Mouse (Mus musculus) kidney, adult 2 months (tissue): ENCODE data around the gene Fbxw5. TPM values are rescaled to one million over a fixed set of nuclear protein-coding genes. Genes with fewer than 3 reads are reported as not detected.

Experiments used
- DNase-seq: peaks from one replicate; pipeline ENCODE4 v3.0.0; 2021
- H3K27ac ChIP-seq: fragments of 200-500 bp; 2 replicates; pipeline ENCODE4 v1.5.1; 2012; ENCODE audit warnings: low read depth, low read length, control low read depth, inconsistent platforms; ENCODE audit not compliant: insufficient read depth
- H3K27me3 ChIP-seq: fragments of 200-500 bp; replicated peaks from 2 replicates; pipeline ENCODE4 v1.6.1; 2012; ENCODE audit warnings: mild to moderate bottlenecking, moderate library complexity, low read length, inconsistent platforms; ENCODE audit not compliant: control insufficient read depth, insufficient read depth
- H3K36me3 ChIP-seq: fragments of 200-500 bp; 2 replicates; pipeline ENCODE4 v1.6.1; 2012; ENCODE audit warnings: mild to moderate bottlenecking, moderate library complexity, low read length, inconsistent platforms; ENCODE audit not compliant: control insufficient read depth, insufficient read depth
- H3K4me1 ChIP-seq: fragments of 200-500 bp; 2 replicates; pipeline ENCODE4 v1.6.1; 2011; ENCODE audit warnings: low read length; ENCODE audit not compliant: control insufficient read depth, insufficient read depth
- H3K4me3 ChIP-seq: fragments of 200-500 bp; 2 replicates; pipeline ENCODE4 v1.5.1; 2011; ENCODE audit warnings: mild to moderate bottlenecking, low read depth, low read length, control low read depth; ENCODE audit not compliant: insufficient read depth
- CTCF ChIP-seq: fragments of 200-500 bp; conservative IDR thresholded peaks from 2 replicates; pipeline ENCODE4 v1.5.1; 2011; ENCODE audit warnings: low read depth, mild to moderate bottlenecking, control low read depth, low read length, moderate library complexity, mixed read lengths; ENCODE audit not compliant: insufficient read depth, insufficient read length
- POLR2A ChIP-seq: fragments of 200-500 bp; IDR thresholded peaks from one replicate; pipeline ENCODE4 v1.6.1; 2011; ENCODE audit warnings: low read depth, low read length, control low read depth
- WGBS: fragments of 180-500 bp; shearing (Covaris S2); methylation state at CpG from one replicate; pipeline ENCODE4 v1.1.7; 2018; 5-methylcytosine and 5-hydroxymethylcytosine counted together
- polyA plus RNA-seq: library from polyadenylated mRNA; depleted of rRNA; stranded (reverse); fragments of >200 nt; gene quantifications from 2 replicates; pipeline ENCODE4 v1.2.3, GENCODE M21; 2012

Fbxw5 gene
- polyA plus RNA-seq, 1 experiment, result 48.4 TPM

- no peak overlapping the region for H3K4me3 ChIP-seq
- no peaks in the 10 kb centered on the region for H3K27me3 ChIP-seq
- H3K36me3 ChIP-seq, result no peaks in the 10 kb centered on the region
- DNase-seq, result peak; percentile 26
- 40% methylated on average over 6 of the region's 6 CpGs for WGBS
- peaks cover 11% of the 10 kb centered on the region; the same call in 1 of the 2 replicates for H3K4me1 ChIP-seq
- peak overlapping the region; percentile 29 for H3K27ac ChIP-seq
- TF ChIP-seq CTCF (no peak), POLR2A (no peak)
Observed at GRCm38 (mm10) chr2:25497846-25498575, 2.5 kb upstream of the Fbxw5 start.

- DNase-seq, result no peak
Observed at GRCm38 (mm10) chr2:25498622-25499478, 1.7 kb upstream of the Fbxw5 start.

GRCm38 (mm10) chr2:25500071-25500575 lies 427 bp upstream of the Fbxw5 start:
- peak; percentile 32 for TF ChIP-seq POLR2A
- no peak for TF ChIP-seq CTCF
- peaks cover 11% of the 10 kb centered on the region; the same call in 1 of the 2 replicates for H3K4me1 ChIP-seq
- DNase-seq, result no peak
- 56% methylated on average over 6 of the region's 6 CpGs for WGBS
- peak overlapping the region; percentile 84 for H3K27ac ChIP-seq
- H3K27me3 ChIP-seq, result no peaks in the 10 kb centered on the region
- H3K4me3 ChIP-seq, result peak overlapping the region; percentile 55
- H3K36me3 ChIP-seq, result no peaks in the 10 kb centered on the region

More at GRCm38 (mm10) chr2:25498622-25499478, 1.7 kb upstream of the Fbxw5 start:
- Histone ChIP-seq H3K4me1 (peaks cover 11% of the 10 kb centered on the region; the same call in 1 of the 2 replicates), H3K4me3 (no peak overlapping the region), H3K36me3 (no peaks in the 10 kb centered on the region), H3K27me3 (no peaks in the 10 kb centered on the region), H3K27ac (no peak overlapping the region; the same call in 1 of the 2 replicates)
- TF ChIP-seq POLR2A, result no peak
- TF ChIP-seq CTCF, result 0 out of 2 replicates have a peak, but pooled peaks have one; percentile 7
- WGBS, result 75% methylated on average over 15 of the region's 15 CpGs

- 67% methylated on average over 20 of the region's 20 CpGs for WGBS
- H3K27ac ChIP-seq, result peak within 1 kb of the TSS; percentile 93
- TF ChIP-seq POLR2A (no peak), CTCF (no peak)
- DNase-seq, result no peak
- H3K27me3 ChIP-seq, result no peaks in the 10 kb centered on the region
- peaks cover 11% of the 10 kb centered on the region; the same call in 1 of the 2 replicates for H3K4me1 ChIP-seq
- peak within 1 kb of the TSS; percentile 92 for H3K4me3 ChIP-seq
- no peaks in the 10 kb centered on the region for H3K36me3 ChIP-seq
Observed at GRCm38 (mm10) chr2:25501593-25502486, 1.3 kb downstream of the Fbxw5 start, which contains the start of gene C8g. Gene C8g (minus strand): TSS chr2:25501719.

GRCm38 (mm10) chr2:25502726-25503125 lies 2.2 kb downstream of the Fbxw5 start:
- no peak for DNase-seq
- Histone ChIP-seq H3K27ac (no peak overlapping the region), H3K4me1 (peaks cover 11% of the 10 kb centered on the region; the same call in 1 of the 2 replicates), H3K36me3 (no peaks in the 10 kb centered on the region), H3K4me3 (no peak overlapping the region), H3K27me3 (no peaks in the 10 kb centered on the region)
- 80% methylated on average over 3 of the region's 3 CpGs for WGBS
- TF ChIP-seq CTCF, result no peak

- Histone ChIP-seq H3K36me3 (no peaks in the 10 kb centered on the region), H3K27ac (no peak overlapping the region), H3K27me3 (no peaks in the 10 kb centered on the region), H3K4me1 (peaks cover 11% of the 10 kb centered on the region; the same call in 1 of the 2 replicates), H3K4me3 (no peak overlapping the region)
- no peak for TF ChIP-seq POLR2A
- no peak for TF ChIP-seq CTCF
- DNase-seq, result no peak
- WGBS, result 96% methylated on average over 19 of the region's 19 CpGs
Observed at GRCm38 (mm10) chr2:25504538-25504937, 4.0 kb downstream of the Fbxw5 start.
